14 mouse cellular contexts compared by ENCODE assay signal in genomic region chr3:105374306-105374705, GRCm38 (mm10).
"Had no signal": no experiment of that assay in that cellular context is flagged by ENCODE, and none has a peak within 500 bp of the region (broad histone marks: within the 10 kb centered on the region; RNA-seq: fewer than 3 reads in every experiment).

No protein-coding gene starts in this region.

- H3K9me3 ChIP-seq: kidney, embryonic 15.5 days; limb, embryonic 10.5 days; liver, embryonic 15.5 days; midbrain, embryonic 13.5 days; neural tube, embryonic 15.5 days had no signal

- H3K4me3 ChIP-seq: kidney, embryonic 15.5 days; limb, embryonic 10.5 days; liver, embryonic 15.5 days; midbrain, embryonic 13.5 days; myocyte; neural tube, embryonic 15.5 days had no signal

- H3K36me3 ChIP-seq: kidney, embryonic 15.5 days; limb, embryonic 10.5 days; liver, embryonic 15.5 days; midbrain, embryonic 13.5 days; neural tube, embryonic 15.5 days had no signal

- H3K27ac ChIP-seq: kidney, embryonic 15.5 days; limb, embryonic 10.5 days; liver, embryonic 15.5 days; midbrain, embryonic 13.5 days; neural tube, embryonic 15.5 days had no signal

- H3K9ac ChIP-seq: kidney, embryonic 15.5 days; liver, embryonic 15.5 days; midbrain, embryonic 13.5 days; neural tube, embryonic 15.5 days had no signal

- ATAC-seq: lung, postnatal 0 days; midbrain, embryonic 13.5 days had no signal

- DNase-seq: lung, adult 2 months; lung, postnatal 36 days; right cerebral cortex, adult 18-20 months; right cerebral cortex, postnatal 25 days; thymus, adult 18-20 months; thymus, postnatal 14 days had no signal

- H3K4me2 ChIP-seq: kidney, embryonic 15.5 days; liver, embryonic 11.5 days; liver, embryonic 15.5 days; midbrain, embryonic 13.5 days; neural tube, embryonic 15.5 days had no signal

- H3K27me3 ChIP-seq: kidney, embryonic 15.5 days; liver, embryonic 15.5 days; midbrain, embryonic 13.5 days; neural tube, embryonic 15.5 days had no signal

- H3K4me1 ChIP-seq: liver, embryonic 15.5 days had no signal
